Mouse (Mus musculus): ENCODE data around the gene Kctd19.

DNA sequence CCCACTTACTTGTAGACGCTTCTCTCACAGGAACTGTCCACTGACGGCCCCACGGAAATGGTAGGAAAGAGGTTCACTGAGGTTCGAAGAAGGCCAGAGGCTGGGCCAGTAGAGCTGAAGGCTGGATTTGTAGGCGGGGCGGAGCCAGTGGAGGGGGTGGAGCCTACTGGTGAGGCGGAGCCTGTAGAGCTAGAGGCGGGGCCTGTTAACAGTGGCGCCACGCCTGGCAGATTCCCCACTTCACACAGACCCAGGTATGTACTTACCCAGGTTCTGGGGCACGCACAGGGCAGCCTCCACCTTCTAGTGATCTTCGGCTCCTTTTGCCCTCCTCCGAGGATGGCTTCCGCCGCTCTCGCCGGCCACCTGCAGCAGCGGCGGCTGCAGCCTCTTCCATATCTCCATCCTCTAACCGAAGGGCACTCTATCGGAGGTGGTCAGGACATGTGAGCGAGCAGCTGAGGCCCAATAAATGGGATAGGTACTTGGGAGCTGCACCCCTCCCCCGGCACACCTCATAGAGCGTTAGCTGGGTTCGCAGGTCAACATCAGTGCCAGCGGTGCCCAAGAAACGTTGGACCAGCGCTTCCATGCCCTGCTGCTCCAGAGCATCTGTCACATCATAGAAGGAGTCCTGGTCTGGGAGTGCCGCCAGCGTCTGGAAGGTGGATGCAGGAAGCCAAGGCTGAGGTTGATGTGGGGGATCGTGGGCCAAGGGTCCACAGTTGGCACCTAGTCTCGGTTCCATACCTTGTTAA lies 76.8 kb downstream of the Kctd19 start:
- TF ChIP-seq CTCF (IDR thresholded peaks at IDR 0.05; ENCODE audit: low read depth, low read length) (no peak), GATA2 (IDR thresholded peaks at IDR 0.05; ENCODE audit: borderline replicate concordance, low read depth, low read length) (no peak), GATA1 (IDR thresholded peaks at IDR 0.05; ENCODE audit: borderline replicate concordance, low read length) (no peak)
